Mouse (Mus musculus): ENCODE results near the gene Olfr251. TPM values are rescaled to one million over a fixed set of nuclear protein-coding genes. Genes with fewer than 3 reads are reported as not detected.
"Not testable (repeated sequence)": the region's sequence is repeated elsewhere in the genome, so short reads cannot be mapped to it uniquely, and the experiment has no call there.

Gene Olfr251
- polyA plus RNA-seq (2012; rRNA removed) (not detected in 2 replicates), polyA plus RNA-seq (2014; fragmentation: Nextera tagmentation; extraction: Ambion mirVana) (not detected in 2 replicates)

DNA sequence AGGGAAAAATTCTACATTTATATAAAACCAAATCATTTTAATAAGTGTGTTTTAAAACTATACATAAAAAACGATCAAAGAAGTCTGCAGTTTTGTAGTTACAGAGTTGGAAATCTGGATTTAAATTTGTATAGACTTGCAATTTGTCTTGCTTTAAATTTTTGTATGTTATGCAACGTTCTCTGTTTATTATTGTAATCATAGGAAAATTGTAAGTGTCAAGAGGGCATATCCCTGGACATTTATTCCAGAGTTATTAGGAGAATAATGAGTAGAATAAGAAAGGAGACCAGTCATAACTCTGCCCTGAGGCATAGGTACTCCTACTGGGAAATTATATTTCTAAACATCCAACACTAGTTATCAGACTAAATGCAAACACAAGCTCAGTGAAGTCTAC, at the start of gene Olfr251:
TSS of gene Olfr251 (plus strand) at position 301 of the 400 bp plus-strand sequence.
- Histone ChIP-seq H3K27ac (no peak within 1 kb of the TSS), H3K9ac (replicated peaks) (no peak within 1 kb of the TSS), H3K27me3 (ENCODE audit: control insufficient read depth, insufficient read depth, low read length) (no peaks in the 10 kb centered on the region), H3K4me1 (replicated peaks; ENCODE audit: control insufficient read depth in 2 of 2, insufficient read depth in 2 of 2, low read length in 1 of 2) (no peaks in the 10 kb centered on the region), H3K9me3 (ENCODE audit: control insufficient read depth, low read length) (no peaks in the 10 kb centered on the region), H3K36me3 (replicated peaks; ENCODE audit: control insufficient read depth, insufficient read depth, low read depth) (no peaks in the 10 kb centered on the region), H3K4me3 (ENCODE audit: insufficient read depth in 1 of 2, low read depth in 2 of 2, low read length in 2 of 2) (no peak within 1 kb of the TSS), H3K4me2 (ENCODE audit: low read depth) (no peak within 1 kb of the TSS)
- DNase-seq (ENCODE audit: low read depth in 3 of 3, low spot score in 3 of 3) = no peak
- whole genome bisulfite sequencing (ENCODE audit: insufficient replicate concordance) = 27% methylated on average over 2 of the region's 2 CpGs
- TF ChIP-seq EP300 (IDR thresholded peaks at IDR 0.05; ENCODE audit: low read depth) (no peak), CTCF (IDR thresholded peaks at IDR 0.05; ENCODE audit: low read depth) (no peak)
- ATAC-seq (ENCODE audit: insufficient read depth) = no peak

DNA sequence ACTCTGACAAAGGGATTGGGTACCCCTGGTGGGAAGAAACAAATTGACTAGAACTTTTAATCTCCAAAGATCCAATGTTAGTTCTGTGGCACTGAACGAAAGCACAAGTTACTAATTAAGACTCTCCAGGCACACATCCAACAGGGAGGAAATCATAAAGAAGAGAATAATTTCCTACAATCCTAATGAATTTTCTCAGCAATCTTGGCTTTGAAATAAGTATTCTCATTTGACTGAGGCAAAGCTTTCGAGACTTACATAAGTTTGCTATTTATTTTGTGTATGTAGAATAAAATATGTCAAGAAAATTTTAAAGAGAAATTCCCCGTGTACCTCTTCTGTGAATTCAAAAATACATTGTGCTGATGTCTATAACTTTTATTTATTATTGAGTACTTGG, 48.1 kb upstream of the Olfr251 start, which contains the start of gene Olfr25:
TSS of gene Olfr25 (plus strand) at position 301 of the 400 bp plus-strand sequence.
- no peak for TF ChIP-seq EP300 (IDR thresholded peaks at IDR 0.05; ENCODE audit: low read depth)
- no peak for TF ChIP-seq CTCF (IDR thresholded peaks at IDR 0.05; ENCODE audit: low read depth)
- H3K27ac ChIP-seq = no peak within 1 kb of the TSS
- WGBS (ENCODE audit: insufficient replicate concordance) = 46% methylated on average over 3 of the region's 3 CpGs

DNA sequence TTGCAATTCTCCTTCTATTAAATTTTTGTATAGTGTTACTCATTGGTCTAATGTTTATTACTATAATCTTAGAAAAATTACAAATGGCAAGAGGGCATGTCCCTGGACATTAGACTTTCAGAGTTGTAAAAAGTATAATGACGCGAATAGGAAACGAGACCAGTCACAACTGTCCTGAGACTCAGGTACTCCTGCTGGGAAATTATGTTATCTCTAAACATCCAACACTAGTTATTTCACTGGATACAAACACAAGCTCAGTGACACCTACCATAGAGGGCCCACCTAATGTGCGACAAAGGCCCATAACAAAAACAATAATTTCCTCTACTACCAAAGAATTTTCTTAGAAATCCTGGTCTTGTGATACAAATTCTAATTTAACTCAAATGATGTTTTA, 28.8 kb upstream of the Olfr251 start, which contains the start of gene Olfr898:
TSS of gene Olfr898 (plus strand) at position 301 of the 400 bp plus-strand sequence.
- Histone ChIP-seq H3K9me3 (ENCODE audit: control insufficient read depth, low read length) (no peaks in the 10 kb centered on the region), H3K27me3 (ENCODE audit: control insufficient read depth, insufficient read depth, low read length) (no peaks in the 10 kb centered on the region), H3K9ac (replicated peaks) (no peak within 1 kb of the TSS), H3K27ac (no peak within 1 kb of the TSS), H3K4me1 (replicated peaks; ENCODE audit: control insufficient read depth in 2 of 2, insufficient read depth in 2 of 2, low read length in 1 of 2) (no peaks in the 10 kb centered on the region), H3K4me3 (ENCODE audit: insufficient read depth in 1 of 2, low read depth in 2 of 2, low read length in 2 of 2) (no peak within 1 kb of the TSS), H3K4me2 (ENCODE audit: low read depth) (no peak within 1 kb of the TSS), H3K36me3 (replicated peaks; ENCODE audit: control insufficient read depth, insufficient read depth, low read depth) (no peaks in the 10 kb centered on the region)
- TF ChIP-seq EP300 (IDR thresholded peaks at IDR 0.05; ENCODE audit: low read depth) (no peak), CTCF (IDR thresholded peaks at IDR 0.05; ENCODE audit: low read depth) (no peak)
- DNase-seq (ENCODE audit: low read depth in 3 of 3, low spot score in 3 of 3) = no peak
- WGBS (ENCODE audit: insufficient replicate concordance) = 79% methylated on average over 4 of the region's 4 CpGs
- no peak for ATAC-seq (ENCODE audit: insufficient read depth)

More for the DNA sequence above, 48.1 kb upstream of the Olfr251 start, which contains the start of gene Olfr25:
- no peaks in the 10 kb centered on the region for H3K9me3 ChIP-seq (ENCODE audit: control insufficient read depth, low read length)
- H3K4me3 ChIP-seq (ENCODE audit: insufficient read depth in 1 of 2, low read depth in 2 of 2, low read length in 2 of 2) = no peak within 1 kb of the TSS
- ATAC-seq (ENCODE audit: insufficient read depth) (no peak), DNase-seq (ENCODE audit: low read depth in 3 of 3, low spot score in 3 of 3) (no peak)
- no peaks in the 10 kb centered on the region for H3K36me3 ChIP-seq (replicated peaks; ENCODE audit: control insufficient read depth, insufficient read depth, low read depth)
- H3K4me1 ChIP-seq (replicated peaks; ENCODE audit: control insufficient read depth in 2 of 2, insufficient read depth in 2 of 2, low read length in 1 of 2) = no peaks in the 10 kb centered on the region
- no peaks in the 10 kb centered on the region for H3K27me3 ChIP-seq (ENCODE audit: control insufficient read depth, insufficient read depth, low read length)
- H3K4me2 ChIP-seq (ENCODE audit: low read depth) = no peak within 1 kb of the TSS
- H3K9ac ChIP-seq (replicated peaks) = no peak within 1 kb of the TSS

DNA sequence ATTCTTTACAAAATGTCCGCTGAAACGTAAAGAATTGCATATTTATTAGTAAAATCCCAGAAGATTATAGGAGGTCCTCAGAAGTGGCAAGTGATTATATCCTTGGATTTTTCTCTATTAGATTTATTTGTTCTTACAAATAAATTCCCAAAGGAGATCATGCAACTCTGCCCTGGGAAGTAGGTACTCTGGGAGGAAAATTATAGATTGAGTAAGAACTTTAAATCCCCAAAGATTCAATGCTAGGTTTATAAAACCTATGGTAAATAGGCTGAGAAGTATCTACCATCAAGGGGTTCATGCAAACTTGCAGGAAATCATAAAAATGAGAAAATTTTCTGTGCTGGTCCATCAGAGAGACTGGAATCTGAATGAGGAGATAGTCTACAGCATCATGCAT, 10.3 kb upstream of the Olfr251 start, which contains the start of gene Olfr250:
TSS of gene Olfr250 (plus strand) at position 301 of the 400 bp plus-strand sequence.
- Histone ChIP-seq H3K9ac (replicated peaks) (no peak within 1 kb of the TSS), H3K36me3 (replicated peaks; ENCODE audit: control insufficient read depth, insufficient read depth, low read depth) (no peaks in the 10 kb centered on the region), H3K27me3 (ENCODE audit: control insufficient read depth, insufficient read depth, low read length) (no peaks in the 10 kb centered on the region), H3K4me2 (ENCODE audit: low read depth) (no peak within 1 kb of the TSS), H3K4me1 (replicated peaks; ENCODE audit: control insufficient read depth in 2 of 2, insufficient read depth in 2 of 2, low read length in 1 of 2) (no peaks in the 10 kb centered on the region), H3K4me3 (ENCODE audit: insufficient read depth in 1 of 2, low read depth in 2 of 2, low read length in 2 of 2) (no peak within 1 kb of the TSS), H3K27ac (no peak within 1 kb of the TSS), H3K9me3 (ENCODE audit: control insufficient read depth, low read length) (no peaks in the 10 kb centered on the region)
- WGBS (ENCODE audit: insufficient replicate concordance) = 61% methylated on average over 2 of the region's 2 CpGs
- no peak for ATAC-seq (ENCODE audit: insufficient read depth)
- no peak for DNase-seq (ENCODE audit: low read depth in 3 of 3, low spot score in 3 of 3)
- no peak for TF ChIP-seq EP300 (IDR thresholded peaks at IDR 0.05; ENCODE audit: low read depth)
- TF ChIP-seq CTCF (IDR thresholded peaks at IDR 0.05; ENCODE audit: low read depth) = no peak

DNA sequence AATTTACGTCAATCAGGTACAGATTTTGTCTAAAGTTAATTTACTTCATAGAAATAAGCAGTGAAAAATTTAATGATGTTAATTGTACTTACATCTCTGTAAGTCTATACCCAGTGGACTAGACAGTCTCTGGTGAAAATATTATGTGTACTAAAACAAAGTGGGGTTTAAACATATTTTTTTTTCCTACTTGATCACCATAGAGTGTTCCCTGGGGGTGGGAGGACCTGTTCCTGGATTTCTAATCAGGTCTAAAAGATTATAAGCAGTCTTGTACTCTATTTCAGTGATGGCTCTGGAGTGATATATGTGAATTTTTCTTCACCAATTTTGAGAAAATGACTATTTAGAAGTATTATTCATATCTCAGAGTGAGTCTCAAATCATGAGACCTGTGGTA, 24.5 kb downstream of the Olfr251 start, which contains the start of gene Olfr147:
TSS of gene Olfr147 (plus strand) at position 301 of the 400 bp plus-strand sequence.
- Histone ChIP-seq H3K36me3 (replicated peaks; ENCODE audit: control insufficient read depth, insufficient read depth, low read depth) (no peaks in the 10 kb centered on the region), H3K27ac (no peak within 1 kb of the TSS)
- WGBS (ENCODE audit: insufficient replicate concordance) = 63% methylated on average over 1 of the region's 1 CpGs

DNA sequence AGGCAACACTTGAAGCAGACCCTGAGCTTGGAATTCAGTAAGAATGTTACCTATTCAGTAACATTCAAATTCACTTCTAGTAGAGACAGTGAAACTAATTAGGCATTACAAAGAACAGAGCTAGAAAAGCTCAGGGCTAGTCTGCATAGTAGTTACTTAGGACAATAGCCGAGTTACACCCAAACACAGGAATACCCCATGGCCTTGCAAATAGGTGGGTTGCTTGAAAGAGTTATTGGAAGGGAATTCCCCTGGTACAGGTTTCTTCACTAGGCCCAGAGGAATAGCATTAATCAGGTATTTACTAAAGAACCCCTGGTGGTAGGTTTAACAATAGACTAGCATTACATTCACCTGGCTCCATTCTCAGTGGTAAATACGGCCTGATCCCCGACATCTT, 30.6 kb downstream of the Olfr251 start:
- not testable (repeated sequence) for DNase-seq (ENCODE audit: low read depth in 3 of 3, low spot score in 3 of 3); H3K4me1 ChIP-seq (replicated peaks; ENCODE audit: control insufficient read depth in 2 of 2, insufficient read depth in 2 of 2, low read length in 1 of 2); H3K36me3 ChIP-seq (replicated peaks; ENCODE audit: control insufficient read depth, insufficient read depth, low read depth); ATAC-seq (ENCODE audit: insufficient read depth); H3K27me3 ChIP-seq (ENCODE audit: control insufficient read depth, insufficient read depth, low read length); H3K9me3 ChIP-seq (ENCODE audit: control insufficient read depth, low read length); H3K27ac ChIP-seq; H3K4me2 ChIP-seq (ENCODE audit: low read depth); H3K9ac ChIP-seq (replicated peaks); H3K4me3 ChIP-seq (ENCODE audit: insufficient read depth in 1 of 2, low read depth in 2 of 2, low read length in 2 of 2)
- 81% methylated on average over 3 of the region's 3 CpGs for WGBS (ENCODE audit: insufficient replicate concordance)

More for the DNA sequence above, 24.5 kb downstream of the Olfr251 start, which contains the start of gene Olfr147:
- ATAC-seq (ENCODE audit: insufficient read depth) (no peak), DNase-seq (ENCODE audit: low read depth in 3 of 3, low spot score in 3 of 3) (no peak)
- Histone ChIP-seq H3K4me3 (ENCODE audit: insufficient read depth in 1 of 2, low read depth in 2 of 2, low read length in 2 of 2) (no peak within 1 kb of the TSS), H3K4me2 (ENCODE audit: low read depth) (no peak within 1 kb of the TSS), H3K27me3 (ENCODE audit: control insufficient read depth, insufficient read depth, low read length) (no peaks in the 10 kb centered on the region), H3K4me1 (replicated peaks; ENCODE audit: control insufficient read depth in 2 of 2, insufficient read depth in 2 of 2, low read length in 1 of 2) (no peaks in the 10 kb centered on the region), H3K9ac (replicated peaks) (no peak within 1 kb of the TSS), H3K9me3 (ENCODE audit: control insufficient read depth, low read length) (no peaks in the 10 kb centered on the region)
- no peak for TF ChIP-seq EP300 (IDR thresholded peaks at IDR 0.05; ENCODE audit: low read depth)

DNA sequence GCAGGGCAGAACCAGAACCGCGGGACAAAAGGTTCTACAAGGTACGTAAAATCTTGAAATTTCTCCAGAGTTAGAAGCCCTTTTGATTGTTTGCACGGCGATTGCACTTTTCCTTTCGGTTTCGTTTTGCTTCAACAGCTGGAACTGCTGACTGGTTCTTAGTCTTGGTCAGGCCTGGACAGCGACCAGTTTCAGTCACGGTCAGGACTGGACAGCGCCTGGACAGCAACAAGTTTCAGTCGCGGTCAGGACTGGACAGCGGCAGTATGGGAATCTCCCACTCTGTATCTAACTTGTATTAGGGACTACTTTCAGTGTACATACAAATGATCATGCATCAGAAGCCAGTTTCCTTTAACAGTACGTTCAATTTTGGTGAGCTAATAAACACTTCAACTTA, 36.6 kb downstream of the Olfr251 start:
- H3K27ac ChIP-seq; H3K4me1 ChIP-seq (replicated peaks; ENCODE audit: control insufficient read depth in 2 of 2, insufficient read depth in 2 of 2, low read length in 1 of 2); DNase-seq (ENCODE audit: low read depth in 3 of 3, low spot score in 3 of 3); ATAC-seq (ENCODE audit: insufficient read depth); H3K9ac ChIP-seq (replicated peaks); H3K27me3 ChIP-seq (ENCODE audit: control insufficient read depth, insufficient read depth, low read length); H3K9me3 ChIP-seq (ENCODE audit: control insufficient read depth, low read length); H3K4me3 ChIP-seq (ENCODE audit: insufficient read depth in 1 of 2, low read depth in 2 of 2, low read length in 2 of 2); H3K4me2 ChIP-seq (ENCODE audit: low read depth); H3K36me3 ChIP-seq (replicated peaks; ENCODE audit: control insufficient read depth, insufficient read depth, low read depth): not testable (repeated sequence)
- 82% methylated on average over 14 of the region's 14 CpGs for WGBS (ENCODE audit: insufficient replicate concordance)
